Mouse (Mus musculus): ENCODE results near the gene Olfr490.

The Olfr490 gene

GRCm38 (mm10) chr7:108288834-108289233 is at the start of gene Olfr490:
Gene Olfr490 (minus strand): TSS chr7:108288934.
- DNase-seq (ENCODE audit: low spot score), result no peak

DNA sequence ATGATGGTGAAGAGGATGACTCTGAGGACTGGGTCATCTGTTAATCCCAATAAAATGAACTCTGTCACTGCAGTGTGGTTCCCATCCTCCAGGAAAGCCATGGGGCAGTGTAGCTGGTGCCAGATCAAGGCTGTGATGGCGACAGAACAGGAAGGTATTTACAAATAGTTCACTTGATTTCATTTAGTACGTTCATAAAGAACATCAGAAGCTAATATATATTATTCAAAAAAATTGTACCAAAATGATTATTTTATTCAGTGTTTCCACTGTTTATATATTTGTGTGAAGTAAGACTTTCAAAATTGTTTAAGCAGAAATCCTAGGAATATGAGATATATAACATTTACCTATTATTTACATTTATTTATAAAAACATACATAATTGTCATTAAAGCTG is 34.8 kb upstream of the Olfr490 start, which contains the start of gene Olfr492:
Olfr492 (minus strand) TSS at position 101 of the 400 bp plus-strand sequence.
- DNase-seq (ENCODE audit: low spot score), result no peak

DNA sequence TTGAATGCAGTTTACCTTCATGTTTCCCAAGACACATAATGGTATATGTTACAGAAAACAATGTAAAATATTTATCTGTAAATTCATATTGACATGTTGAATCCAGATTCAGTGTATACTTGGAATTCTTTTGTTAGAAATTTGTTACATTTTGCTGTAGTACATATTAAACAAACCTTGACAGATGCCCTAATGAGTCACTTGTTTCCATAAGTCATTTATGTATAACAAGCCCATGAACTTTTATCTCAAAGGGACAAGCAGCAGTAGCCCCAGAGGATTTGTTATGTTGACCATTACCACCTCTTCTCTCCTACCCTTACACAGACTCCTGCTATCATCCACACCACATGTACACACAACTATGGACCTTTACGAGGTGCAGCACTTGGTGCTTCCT is 24.4 kb upstream of the Olfr490 start, which contains the start of gene Olfr491:
Olfr491 (plus strand) TSS at position 301 of the 400 bp plus-strand sequence.
- no peak for DNase-seq (ENCODE audit: low spot score)

- DNase-seq (ENCODE audit: low spot score), result no peak
Measured at GRCm38 (mm10) chr7:108258247-108258646, 30.5 kb downstream of the Olfr490 start, which contains the start of gene Olfr488. Gene Olfr488 (minus strand): TSS chr7:108258347.
